Mouse (Mus musculus): ENCODE data around the gene Nudt2. TPM values are rescaled to one million over a fixed set of nuclear protein-coding genes. Genes with fewer than 3 reads are reported as not detected.
A peak's percentile ranks its signal among the peaks of the same experiment; 100 is the strongest.

Gene Nudt2
- polyA plus RNA-seq, 1 experiment from 2014 or later = 59.7 TPM

DNA sequence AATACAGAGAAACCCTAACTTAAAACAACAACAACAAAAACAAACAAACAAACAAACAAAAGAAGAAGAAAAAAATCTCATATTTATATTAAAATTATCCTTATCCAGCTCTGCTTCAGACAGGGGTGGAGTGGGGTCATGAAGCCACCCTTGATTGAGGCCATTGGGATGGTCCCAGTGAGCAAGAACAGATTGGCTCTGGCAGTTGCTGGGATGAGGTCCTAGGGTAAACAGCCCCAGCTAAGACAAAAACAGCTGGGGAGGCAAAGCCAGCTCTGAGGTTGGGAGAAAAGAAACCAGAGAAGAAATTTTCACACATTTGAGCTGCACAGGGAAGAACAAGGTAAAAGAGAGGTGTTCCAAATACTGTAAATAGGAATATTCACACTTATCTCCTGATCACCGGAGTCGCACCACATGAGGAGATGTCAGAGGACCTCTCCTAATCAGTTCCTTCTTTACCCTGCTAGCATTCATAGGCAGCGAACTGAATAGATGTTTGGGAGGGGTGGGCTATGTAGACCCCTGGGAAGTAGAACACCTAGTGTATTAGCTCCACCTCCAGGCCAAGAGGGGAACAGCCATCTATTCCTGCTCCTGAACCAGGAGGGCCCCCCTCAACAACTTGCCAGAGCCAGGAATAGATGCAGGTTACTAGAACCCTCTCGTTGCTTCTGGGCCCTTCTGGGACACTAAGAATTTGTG, 14.0 kb downstream of the Nudt2 start:
- H3K4me1 ChIP-seq (ENCODE audit: insufficient read depth) = no peaks in the 10 kb centered on the region
- H3K9ac ChIP-seq = no peak overlapping the region
- peak; percentile 12; the same call in 1 of the 2 replicates for TF ChIP-seq CTCF (IDR thresholded peaks at IDR 0.05; ENCODE audit: low read depth)
- no peak for DNase-seq
- WGBS = 70% methylated on average over 4 of the region's 4 CpGs
- no peak overlapping the region for H3K27ac ChIP-seq (ENCODE audit: low read depth)
- no peak for ATAC-seq (ENCODE audit: insufficient read depth)
- no peak overlapping the region for H3K4me3 ChIP-seq (ENCODE audit: low read depth, low read length)
- H3K9me3 ChIP-seq (ENCODE audit: low read depth, low read length) = no peaks in the 10 kb centered on the region
- no peak overlapping the region for H3K4me2 ChIP-seq
- H3K27me3 ChIP-seq (ENCODE audit: insufficient read depth, low read length) = no peaks in the 10 kb centered on the region
- peaks cover 8% of the 10 kb centered on the region; the same call in 1 of the 2 replicates for H3K36me3 ChIP-seq (ENCODE audit: insufficient read depth)

DNA sequence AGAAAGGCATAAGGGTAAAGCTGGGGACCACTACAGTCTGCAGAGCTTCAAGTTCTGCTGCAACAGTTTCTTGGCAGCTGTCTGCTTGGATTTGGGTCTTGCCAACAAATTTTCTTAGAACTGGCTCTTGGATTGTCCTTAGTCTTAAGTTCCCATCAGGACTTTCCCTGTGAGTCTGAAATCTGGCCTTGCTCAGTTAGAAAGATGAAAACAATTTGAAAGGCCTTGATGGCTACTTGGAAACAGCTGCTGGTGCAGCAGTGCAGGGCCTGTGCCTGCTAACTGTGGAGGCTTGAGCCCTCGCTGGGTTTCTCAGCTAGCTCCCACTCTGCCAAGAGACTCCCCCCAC, 14.5 kb downstream of the Nudt2 start:
- peaks cover 8% of the 10 kb centered on the region; the same call in 1 of the 2 replicates for H3K36me3 ChIP-seq (ENCODE audit: insufficient read depth)
- ATAC-seq (ENCODE audit: insufficient read depth) (peak; percentile 53; the same call in 1 of the 2 replicates), DNase-seq (peak; percentile 72)
- H3K9me3 ChIP-seq (ENCODE audit: low read depth, low read length) = no peaks in the 10 kb centered on the region
- TF ChIP-seq CTCF (IDR thresholded peaks at IDR 0.05; ENCODE audit: low read depth) = no peak
- no peak overlapping the region for H3K9ac ChIP-seq
- no peak overlapping the region for H3K4me3 ChIP-seq (ENCODE audit: low read depth, low read length)
- no peak overlapping the region for H3K4me2 ChIP-seq
- no peak overlapping the region for H3K27ac ChIP-seq (ENCODE audit: low read depth)
- WGBS = 54% methylated on average over 1 of the region's 1 CpGs
- H3K4me1 ChIP-seq (ENCODE audit: insufficient read depth) = no peaks in the 10 kb centered on the region
- no peaks in the 10 kb centered on the region for H3K27me3 ChIP-seq (ENCODE audit: insufficient read depth, low read length)

DNA sequence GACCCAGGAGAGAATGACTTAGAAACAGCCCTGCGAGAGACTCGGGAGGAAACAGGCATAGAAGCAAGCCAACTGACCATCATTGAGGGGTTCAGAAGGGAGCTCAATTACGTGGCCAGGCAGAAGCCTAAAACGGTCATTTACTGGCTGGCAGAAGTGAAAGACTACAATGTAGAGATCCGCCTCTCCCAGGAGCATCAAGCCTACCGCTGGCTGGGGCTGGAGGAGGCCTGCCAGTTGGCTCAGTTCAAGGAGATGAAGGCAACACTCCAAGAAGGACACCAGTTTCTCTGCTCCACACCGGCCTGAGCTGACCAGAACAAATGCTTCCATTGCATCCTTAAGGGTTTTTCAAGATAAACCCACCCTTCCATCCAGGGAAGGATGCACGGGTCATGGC, 15.3 kb downstream of the Nudt2 start:
- TF ChIP-seq CTCF (IDR thresholded peaks at IDR 0.05; ENCODE audit: low read depth) = no peak
- no peaks in the 10 kb centered on the region for H3K27me3 ChIP-seq (ENCODE audit: insufficient read depth, low read length)
- peaks cover 8% of the 10 kb centered on the region; the same call in 1 of the 2 replicates for H3K36me3 ChIP-seq (ENCODE audit: insufficient read depth)
- no peak overlapping the region; the same call in 1 of the 2 replicates for H3K27ac ChIP-seq (ENCODE audit: low read depth)
- DNase-seq (no peak), ATAC-seq (ENCODE audit: insufficient read depth) (no peak)
- no peak overlapping the region for H3K4me3 ChIP-seq (ENCODE audit: low read depth, low read length)
- H3K9me3 ChIP-seq (ENCODE audit: low read depth, low read length) = no peaks in the 10 kb centered on the region
- 69% methylated on average over 8 of the region's 8 CpGs for WGBS
- H3K4me1 ChIP-seq (ENCODE audit: insufficient read depth) = no peaks in the 10 kb centered on the region
- H3K9ac ChIP-seq = no peak overlapping the region
- no peak overlapping the region for H3K4me2 ChIP-seq

DNA sequence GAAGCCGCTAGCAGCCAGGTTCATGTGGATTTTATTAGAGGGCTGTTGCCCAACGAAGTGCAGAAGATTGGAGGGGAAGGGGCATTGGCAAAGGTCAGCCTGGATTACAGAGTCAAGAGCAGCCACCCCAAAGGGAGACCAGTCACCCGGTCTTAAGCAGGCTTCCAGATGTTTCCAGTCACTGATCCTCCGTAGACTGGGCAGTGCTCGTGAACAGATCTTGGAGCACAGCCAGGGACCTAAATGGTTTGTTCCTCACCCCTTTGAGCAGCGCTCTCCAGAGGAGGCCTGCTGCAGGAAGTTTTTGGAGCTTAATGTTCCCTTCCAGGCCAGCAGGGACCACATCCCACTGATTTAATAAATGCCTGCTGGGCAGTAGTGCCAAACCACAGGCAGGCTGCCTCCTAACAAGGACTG, 16.7 kb downstream of the Nudt2 start:
- ATAC-seq (ENCODE audit: insufficient read depth) (peak; percentile 95), DNase-seq (peak; percentile 95)
- peaks cover 8% of the 10 kb centered on the region; the same call in 1 of the 2 replicates for H3K36me3 ChIP-seq (ENCODE audit: insufficient read depth)
- WGBS = 37% methylated on average over 6 of the region's 6 CpGs
- TF ChIP-seq CTCF (IDR thresholded peaks at IDR 0.05; ENCODE audit: low read depth) = peak; percentile 31
- peak overlapping the region; percentile 59 for H3K27ac ChIP-seq (ENCODE audit: low read depth)
- no peaks in the 10 kb centered on the region for H3K9me3 ChIP-seq (ENCODE audit: low read depth, low read length)
- no peaks in the 10 kb centered on the region for H3K4me1 ChIP-seq (ENCODE audit: insufficient read depth)
- H3K4me3 ChIP-seq (ENCODE audit: low read depth, low read length) = no peak overlapping the region
- 0 out of 2 replicates have a peak overlapping the region, but pooled peaks have one; percentile 24 for H3K4me2 ChIP-seq
- no peak overlapping the region for H3K9ac ChIP-seq
- no peaks in the 10 kb centered on the region for H3K27me3 ChIP-seq (ENCODE audit: insufficient read depth, low read length)

DNA sequence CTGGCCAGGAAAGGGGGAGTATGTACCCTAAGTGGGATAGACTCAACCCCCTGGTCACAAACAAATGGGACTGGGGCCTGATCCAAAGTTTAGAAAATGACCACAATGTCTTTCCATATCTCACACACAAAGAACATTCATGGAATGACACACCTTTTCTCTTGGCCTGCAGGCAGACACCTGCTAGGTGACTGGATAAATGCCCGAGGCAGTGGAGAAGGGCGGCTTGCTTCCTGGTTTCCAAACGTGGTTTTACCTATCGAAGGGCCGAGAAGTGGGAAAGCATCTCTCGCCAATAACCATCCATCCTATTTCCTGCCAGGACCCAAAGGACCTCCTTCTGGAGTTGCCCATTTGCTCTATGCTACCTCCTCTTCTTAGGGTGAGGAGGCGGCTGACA, 28.0 kb downstream of the Nudt2 start:
- Histone ChIP-seq H3K9ac (no peak overlapping the region), H3K36me3 (ENCODE audit: insufficient read depth) (no peaks in the 10 kb centered on the region), H3K4me1 (ENCODE audit: insufficient read depth) (0 out of 2 replicates have a peak, but pooled peaks cover 2% of the 10 kb centered on the region), H3K27me3 (ENCODE audit: insufficient read depth, low read length) (peaks cover 20% of the 10 kb centered on the region), H3K4me3 (ENCODE audit: low read depth, low read length) (no peak overlapping the region), H3K4me2 (no peak overlapping the region), H3K27ac (ENCODE audit: low read depth) (no peak overlapping the region), H3K9me3 (ENCODE audit: low read depth, low read length) (no peaks in the 10 kb centered on the region)
- 74% methylated on average over 7 of the region's 7 CpGs for WGBS
- TF ChIP-seq CTCF (IDR thresholded peaks at IDR 0.05; ENCODE audit: low read depth) = no peak
- ATAC-seq (ENCODE audit: insufficient read depth) (no peak), DNase-seq (no peak)

DNA sequence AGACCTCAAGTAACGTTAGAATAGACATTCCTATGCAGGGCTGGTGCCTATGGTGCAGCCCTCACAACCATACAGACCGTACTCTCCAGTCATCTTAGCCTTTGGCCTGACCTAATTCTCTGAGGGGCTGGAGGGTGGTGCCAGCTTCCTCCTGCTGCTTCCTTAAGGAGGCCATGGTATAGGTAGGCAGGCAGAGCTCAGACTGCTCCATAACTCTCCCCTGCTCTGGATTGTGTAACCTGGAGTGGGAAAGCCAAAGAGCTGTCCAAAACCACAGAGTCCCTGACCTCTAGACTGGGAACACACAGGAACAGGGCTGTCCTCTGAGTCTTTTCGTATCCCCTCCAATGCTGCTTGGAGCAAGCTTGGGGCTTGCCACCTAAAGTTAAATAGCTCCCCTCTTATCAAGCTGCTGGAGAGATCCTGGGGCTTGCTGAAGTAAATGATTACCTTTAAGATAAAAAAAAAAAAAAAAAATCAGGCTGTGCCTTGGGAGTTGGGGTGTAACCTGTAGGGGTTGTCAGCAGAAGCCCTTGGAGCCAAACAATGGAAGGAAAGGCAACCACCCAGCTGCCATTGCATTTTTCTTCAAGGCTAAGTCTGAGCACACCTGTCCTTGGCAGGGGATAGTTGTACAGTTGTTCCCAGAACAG, 28.6 kb downstream of the Nudt2 start:
- Histone ChIP-seq H3K9me3 (ENCODE audit: low read depth, low read length) (no peaks in the 10 kb centered on the region), H3K4me1 (ENCODE audit: insufficient read depth) (peaks cover 7% of the 10 kb centered on the region; the same call in 1 of the 2 replicates), H3K4me3 (ENCODE audit: low read depth, low read length) (no peak overlapping the region), H3K27me3 (ENCODE audit: insufficient read depth, low read length) (peaks cover 26% of the 10 kb centered on the region), H3K4me2 (no peak overlapping the region), H3K9ac (no peak overlapping the region), H3K36me3 (ENCODE audit: insufficient read depth) (no peaks in the 10 kb centered on the region), H3K27ac (ENCODE audit: low read depth) (no peak overlapping the region)
- no peak for TF ChIP-seq CTCF (IDR thresholded peaks at IDR 0.05; ENCODE audit: low read depth)
- DNase-seq = no peak
- ATAC-seq (ENCODE audit: insufficient read depth) = no peak
- 53% methylated on average over 3 of the region's 3 CpGs for WGBS

DNA sequence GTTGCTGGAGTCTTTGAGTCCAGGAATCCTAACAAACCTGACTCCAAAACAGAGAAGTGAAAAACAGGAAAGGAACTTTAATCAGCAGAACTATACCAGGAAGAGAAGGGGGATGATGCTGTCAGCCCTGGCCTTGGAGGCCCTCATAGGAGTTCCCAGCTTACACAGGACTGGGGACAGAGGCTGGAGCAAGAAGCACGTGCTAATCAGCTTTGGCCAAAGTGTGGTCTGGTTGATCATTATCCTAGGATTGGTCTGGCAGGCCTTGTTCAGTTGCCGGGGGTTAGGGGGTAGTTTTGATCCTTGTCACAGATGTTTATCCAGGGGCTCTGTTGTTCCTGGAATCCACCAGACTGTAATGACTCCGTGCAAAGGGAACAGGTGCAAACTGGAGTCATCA, 29.4 kb downstream of the Nudt2 start:
- Histone ChIP-seq H3K9ac (no peak overlapping the region), H3K4me1 (ENCODE audit: insufficient read depth) (peaks cover 12% of the 10 kb centered on the region), H3K9me3 (ENCODE audit: low read depth, low read length) (no peaks in the 10 kb centered on the region), H3K4me2 (no peak overlapping the region), H3K27me3 (ENCODE audit: insufficient read depth, low read length) (peaks cover 34% of the 10 kb centered on the region), H3K36me3 (ENCODE audit: insufficient read depth) (no peaks in the 10 kb centered on the region), H3K27ac (ENCODE audit: low read depth) (no peak overlapping the region), H3K4me3 (ENCODE audit: low read depth, low read length) (no peak overlapping the region)
- WGBS = 17% methylated on average over 3 of the region's 3 CpGs
- TF ChIP-seq CTCF (IDR thresholded peaks at IDR 0.05; ENCODE audit: low read depth) = no peak
- ATAC-seq (ENCODE audit: insufficient read depth) (no peak), DNase-seq (no peak)
